Mouse (Mus musculus): ENCODE measurements at regions not wholly inside any gene's neighbourhood (a gene's known extent, or its start where the extent isn't known, plus 50 kb on each side); places are given as distances from the start of the nearest gene placed in this dataset.

GRCm38 (mm10) chr10:117896911-117897643, 51.2 kb upstream of the Rap1b start:
- no peak for DNase-seq (ENCODE audit: extremely low spot score, low spot score)

DNA sequence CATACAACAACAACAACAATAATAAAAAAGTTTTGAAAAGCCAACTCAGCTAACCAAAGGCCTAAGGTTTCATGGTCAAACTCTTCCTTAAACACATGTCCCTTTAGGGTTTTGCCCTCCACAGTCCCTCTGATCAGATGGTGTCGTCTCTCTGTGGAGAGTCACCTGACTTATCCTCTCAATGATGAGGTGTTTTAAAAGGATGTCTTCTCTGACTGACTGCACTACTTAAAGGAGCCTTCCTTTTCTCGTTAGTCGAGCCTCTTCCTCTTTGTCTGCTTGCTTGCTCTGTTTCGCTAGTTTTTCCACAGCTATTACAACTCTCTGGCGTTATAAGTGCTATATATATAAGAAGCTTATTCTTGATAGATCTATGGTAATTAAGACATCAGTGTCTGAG, 51.9 kb upstream of the Rap1b start:
- DNase-seq (ENCODE audit: extremely low spot score, low spot score), result no peak

DNA sequence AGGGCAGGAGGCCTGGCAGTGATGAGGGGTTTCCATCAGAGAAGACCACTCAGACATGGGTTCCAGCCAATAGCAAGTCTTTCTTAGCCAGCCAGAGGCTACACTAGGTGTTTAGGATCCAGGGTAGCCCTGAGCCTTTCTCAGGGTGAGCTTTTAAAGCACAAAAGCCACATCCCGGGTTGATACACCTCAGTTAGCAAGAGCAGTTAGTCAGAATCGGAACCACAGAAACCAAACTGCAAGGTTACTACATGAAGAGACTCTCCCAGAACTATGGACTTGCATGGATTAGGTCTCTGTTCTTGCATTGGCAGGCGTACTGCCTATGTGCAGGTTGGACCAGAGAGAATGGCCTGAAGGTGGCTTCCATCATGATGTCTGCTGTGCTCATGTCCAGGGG, 52.6 kb upstream of the Rap1b start:
- DNase-seq (ENCODE audit: extremely low spot score, low spot score), result no peak

- DNase-seq (ENCODE audit: extremely low spot score, low spot score), result no peak
Observed at GRCm38 (mm10) chr10:117899410-117899935, 53.6 kb upstream of the Rap1b start.

DNA sequence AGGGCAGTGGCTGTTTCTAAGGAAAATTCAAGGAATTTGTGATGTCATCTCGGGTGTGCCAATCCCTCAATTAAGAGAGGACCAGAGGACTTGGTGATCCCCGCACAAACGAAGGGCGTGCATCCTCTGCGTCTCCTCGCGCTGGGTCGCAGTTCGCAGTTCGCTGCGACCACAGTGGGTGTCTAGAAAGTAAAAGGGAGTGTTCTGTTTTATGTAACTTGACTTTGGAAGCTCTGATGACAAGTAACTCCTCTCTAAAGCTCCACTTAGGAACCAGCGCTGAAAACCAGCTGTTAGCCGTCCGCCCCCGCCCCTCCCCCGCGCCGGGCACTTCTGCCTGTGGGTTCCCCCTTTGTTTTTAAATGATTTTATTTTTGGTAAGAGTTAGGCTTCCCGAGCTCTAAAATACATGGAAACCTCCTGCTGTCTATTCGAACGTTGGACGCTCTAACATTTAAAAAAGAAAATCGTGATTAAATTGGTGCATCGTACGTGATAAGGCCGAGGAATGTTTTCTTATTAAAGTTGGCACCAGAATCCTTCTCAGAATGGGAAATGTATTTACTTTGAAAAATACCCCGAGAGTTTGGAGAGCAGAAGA, 59.9 kb upstream of the Rap1b start:
- peak; percentile 45 for DNase-seq (ENCODE audit: extremely low spot score, low spot score)

- peak; percentile 61 for DNase-seq (ENCODE audit: extremely low spot score, low spot score)
Observed at GRCm38 (mm10) chr10:117906267-117906811, 60.5 kb upstream of the Rap1b start.

DNA sequence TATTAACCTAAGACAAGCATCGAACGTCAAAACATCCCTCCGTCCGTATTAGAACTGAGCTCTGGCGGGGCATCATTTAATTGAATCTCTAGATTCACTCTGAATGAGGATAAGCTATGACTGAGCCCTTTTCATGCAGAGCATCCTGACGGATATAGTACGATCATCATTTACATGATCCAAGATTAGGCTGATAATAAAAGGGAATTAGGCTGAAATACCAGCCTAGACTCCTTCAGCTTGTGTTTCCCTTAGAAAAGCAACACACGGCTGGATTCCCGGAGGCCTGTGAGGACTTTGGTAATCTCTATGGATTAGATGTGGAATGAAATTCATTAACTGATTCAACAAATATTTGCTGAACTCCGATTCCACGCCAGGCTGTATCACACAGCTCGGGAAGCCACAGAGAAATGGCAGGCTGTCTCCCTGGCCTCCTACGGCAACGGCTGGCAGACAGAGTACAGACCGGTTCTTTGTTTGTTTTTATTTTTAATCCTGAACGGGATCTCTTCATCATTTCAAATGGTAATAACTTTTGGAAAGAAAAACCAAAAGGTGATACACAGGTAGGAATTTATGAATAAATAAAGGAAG, 62.3 kb upstream of the Rap1b start:
- no peak for DNase-seq (ENCODE audit: extremely low spot score, low spot score)

- no peak for DNase-seq (ENCODE audit: extremely low spot score, low spot score)
Observed at GRCm38 (mm10) chr10:117909155-117909554, 63.3 kb upstream of the Rap1b start.

- DNase-seq (ENCODE audit: extremely low spot score, low spot score), result no peak
Observed at GRCm38 (mm10) chr10:117909811-117910239, 64.0 kb upstream of the Rap1b start.

- DNase-seq (ENCODE audit: extremely low spot score, low spot score), result no peak
Observed at GRCm38 (mm10) chr10:117910426-117910825, 64.6 kb upstream of the Rap1b start.

GRCm38 (mm10) chr10:117915011-117915735, 69.3 kb upstream of the Rap1b start:
- no peak for DNase-seq (ENCODE audit: extremely low spot score, low spot score)

GRCm38 (mm10) chr10:117916280-117916679, 70.4 kb upstream of the Rap1b start:
- DNase-seq (ENCODE audit: extremely low spot score, low spot score), result no peak

- DNase-seq (ENCODE audit: extremely low spot score, low spot score), result no peak
Observed at GRCm38 (mm10) chr10:117917870-117918269, 72.0 kb upstream of the Rap1b start.

DNA sequence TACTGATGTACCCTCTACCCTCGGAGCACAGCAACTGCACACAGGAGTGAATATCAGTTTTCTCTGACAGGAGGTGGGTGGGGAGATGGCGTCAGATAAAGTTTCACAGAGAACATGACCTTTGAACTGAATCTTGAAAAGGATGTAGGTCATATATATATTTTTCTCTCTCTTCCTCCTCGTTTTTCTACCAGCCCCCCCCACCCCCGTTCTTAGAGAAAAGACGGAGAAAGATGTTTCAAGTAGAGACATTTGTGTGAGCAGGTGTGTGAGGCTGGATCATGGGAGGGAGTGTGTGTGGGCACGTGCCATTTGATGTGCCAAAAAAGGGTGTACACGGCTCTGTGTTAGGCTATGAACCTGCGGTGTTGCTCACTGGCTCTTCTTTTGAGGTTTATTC, 72.8 kb upstream of the Rap1b start:
- DNase-seq (ENCODE audit: extremely low spot score, low spot score), result no peak

- DNase-seq (ENCODE audit: extremely low spot score, low spot score), result no peak
Observed at GRCm38 (mm10) chr10:117919186-117919941, 73.5 kb upstream of the Rap1b start.

DNA sequence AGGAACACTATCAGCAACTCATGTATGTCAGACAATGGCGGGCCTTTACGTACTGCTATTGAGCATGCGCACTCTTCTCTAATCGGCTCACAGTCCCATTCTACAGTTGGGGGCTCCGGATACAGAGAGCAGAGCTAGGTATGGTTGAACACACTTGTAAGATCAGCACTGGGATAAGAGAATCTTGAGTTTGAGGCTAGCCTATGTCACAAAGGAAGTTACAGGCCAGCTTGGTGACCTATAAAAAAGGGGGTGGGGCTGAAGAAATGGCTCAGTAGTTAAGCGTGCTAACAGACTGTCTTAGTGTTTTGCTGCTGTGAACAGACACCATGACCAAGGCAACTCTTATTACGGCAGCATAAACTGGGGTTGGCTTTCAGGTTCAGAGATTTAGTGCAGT, 79.4 kb upstream of the Rap1b start:
- DNase-seq (ENCODE audit: extremely low spot score, low spot score), result no peak

DNA sequence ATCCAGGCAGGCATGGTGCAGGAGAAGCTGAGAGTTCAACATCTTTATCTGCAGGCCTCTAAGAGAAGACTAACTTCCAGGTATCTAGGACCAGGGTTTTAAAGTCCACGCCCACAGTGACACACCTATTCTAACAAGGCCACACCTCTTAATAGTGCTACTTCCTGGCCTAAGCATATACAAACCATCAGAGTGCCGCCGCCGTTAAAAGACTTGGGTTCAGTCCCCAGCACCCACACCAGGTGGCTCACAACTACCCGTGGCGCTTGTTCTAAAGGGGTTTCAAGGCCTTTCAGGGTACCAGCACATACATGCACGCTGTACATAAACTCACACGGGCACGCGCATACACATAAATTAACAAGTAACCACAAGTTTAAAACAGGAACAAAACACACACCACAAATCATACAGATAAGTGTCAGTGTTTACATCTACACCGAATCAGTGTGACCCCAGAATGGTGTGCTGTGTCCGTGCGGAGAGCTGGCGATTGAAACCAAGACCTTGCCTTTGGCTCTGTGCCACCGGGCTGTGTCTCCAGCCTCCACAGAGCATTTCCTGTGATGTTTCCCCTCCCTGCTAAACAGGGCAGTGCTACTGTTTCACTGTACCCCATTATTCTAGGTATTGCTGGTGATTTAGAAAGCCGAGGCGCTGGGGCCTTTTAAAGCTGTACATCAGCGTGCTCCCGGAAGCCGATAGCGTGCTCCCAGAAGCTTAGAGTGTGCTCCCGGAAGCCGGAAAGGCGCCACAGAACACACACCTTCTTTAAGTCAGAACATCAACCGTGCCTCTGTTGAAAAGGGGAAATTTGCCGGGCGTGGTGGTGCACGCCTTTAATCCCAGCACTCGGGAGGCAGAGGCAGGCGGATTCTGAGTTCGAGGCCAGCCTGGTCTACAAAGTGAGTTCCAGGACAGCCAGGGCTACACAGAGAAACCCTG, 80.0 kb upstream of the Rap1b start:
- no peak for DNase-seq (ENCODE audit: extremely low spot score, low spot score)

- no peak for DNase-seq (ENCODE audit: extremely low spot score, low spot score)
Observed at GRCm38 (mm10) chr10:117928998-117929397, 83.2 kb upstream of the Rap1b start.

GRCm38 (mm10) chr10:117934797-117935196, 89.0 kb upstream of the Rap1b start:
- no peak for DNase-seq (ENCODE audit: extremely low spot score, low spot score)

DNA sequence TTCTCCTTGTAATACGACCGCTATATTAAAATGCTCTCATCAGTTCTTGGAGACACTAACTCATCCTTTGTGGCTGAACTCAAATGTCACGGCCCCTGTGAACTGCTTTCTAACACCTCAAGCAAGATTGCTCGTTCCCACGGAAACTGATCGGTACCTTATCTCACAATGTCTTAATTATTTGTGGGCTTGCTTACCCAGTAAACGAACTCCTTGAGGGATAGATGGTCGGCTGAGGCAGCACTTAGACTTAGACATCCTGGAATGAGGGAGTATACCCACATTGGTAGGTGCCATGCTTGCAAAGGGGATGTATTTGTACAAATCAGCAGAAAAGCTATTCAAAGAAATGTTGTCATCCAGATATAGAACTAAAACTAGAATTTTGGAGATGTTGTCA, 92.9 kb upstream of the Rap1b start:
- DNase-seq (ENCODE audit: extremely low spot score, low spot score), result no peak

Measured in neural tube, embryonic 10.5 days (tissue).